Mouse (Mus musculus): ENCODE measurements around the gene Itgb4.

GRCm38 (mm10) chr11:116034584-116034983, 60.1 kb downstream of the Itgb4 start:
- TF ChIP-seq FLI1 (IDR thresholded peaks at IDR 0.05; ENCODE audit: low read length) (no peak), GATA1 (IDR thresholded peaks at IDR 0.05; ENCODE audit: borderline replicate concordance, low read length) (no peak)

Data from megakaryocyte, embryonic 14.5 days (primary cell).